Mouse (Mus musculus): ENCODE measurements around the gene AL731706.1. TPM values are rescaled to one million over a fixed set of nuclear protein-coding genes. Genes with fewer than 3 reads are reported as not detected.
"Not testable (repeated sequence)": the region's sequence is repeated elsewhere in the genome, so short reads cannot be mapped to it uniquely, and the experiment has no call there.

Gene AL731706.1
- polyA plus RNA-seq, 1 experiment: 19.5 TPM

DNA sequence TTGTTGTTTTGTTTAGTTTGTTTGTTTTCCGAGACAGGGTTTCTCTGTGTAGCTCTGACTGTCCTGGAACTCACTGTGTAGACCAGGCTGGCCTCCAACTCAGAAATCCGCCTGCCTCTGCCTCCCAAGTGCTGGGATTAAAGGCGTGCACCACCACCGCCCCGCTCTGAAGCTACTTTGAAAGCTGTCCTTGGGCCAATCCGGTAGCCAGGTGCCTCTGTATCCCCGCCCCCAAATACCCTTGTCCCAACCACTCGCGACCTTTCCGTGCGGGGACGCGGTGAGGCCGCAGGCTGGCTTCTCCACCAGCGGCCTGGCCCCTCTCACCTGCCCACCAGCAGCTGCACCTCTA is 497 bp downstream of the AL731706.1 start:
- not testable (repeated sequence) for H3K27me3 ChIP-seq (ENCODE audit: control insufficient read depth, insufficient read depth, insufficient read length); H3K36me3 ChIP-seq (ENCODE audit: control insufficient read depth, insufficient read depth)
- Histone ChIP-seq H3K4me2 (ENCODE audit: low read depth) (peak overlapping the region; percentile 86), H3ac (ENCODE audit: control insufficient read depth, insufficient read length) (peak overlapping the region; percentile 51), H3K79me2 (ENCODE audit: control insufficient read depth, insufficient read depth) (peaks cover 37% of the 10 kb centered on the region), H3K4me3 (peak overlapping the region; percentile 38)
- TF ChIP-seq MYOD1 (IDR thresholded peaks at IDR 0.05; ENCODE audit: control insufficient read depth in 1 of 3, insufficient read length in 2 of 3, low read depth in 2 of 3) (peak in 1 of 3 experiments; percentile 20), E2F4 (IDR thresholded peaks at IDR 0.05; ENCODE audit: insufficient read depth) (peak; percentile 41)

DNA sequence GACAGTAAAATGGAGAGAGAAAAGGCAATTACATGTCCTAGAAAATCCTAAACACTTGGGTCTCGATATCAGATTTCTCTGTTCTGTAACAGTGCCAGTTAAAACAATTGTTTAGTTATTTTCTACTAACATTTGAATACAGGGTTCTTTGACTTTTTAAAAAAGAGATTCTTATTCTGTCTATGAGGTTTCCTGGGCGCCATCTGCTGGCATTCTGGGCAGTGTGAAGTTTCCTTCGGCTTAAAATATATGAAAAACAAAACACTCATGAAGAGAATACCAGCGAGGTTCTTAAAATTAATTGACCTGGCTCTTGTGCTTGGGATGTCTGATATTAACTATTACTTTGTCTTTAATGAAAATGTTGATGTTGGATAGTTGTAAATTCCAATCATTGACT is 4.3 kb downstream of the AL731706.1 start:
- H3K79me2 ChIP-seq (ENCODE audit: control insufficient read depth, insufficient read depth): peaks cover 33% of the 10 kb centered on the region
- TF ChIP-seq POLR2A (IDR thresholded peaks at IDR 0.05; ENCODE audit: insufficient read length, low read depth) (no peak), TCF3 (IDR thresholded peaks at IDR 0.05; ENCODE audit: insufficient read length, low read depth) (no peak), MYOD1 (IDR thresholded peaks at IDR 0.05; ENCODE audit: control insufficient read depth in 1 of 3, insufficient read length in 2 of 3, low read depth in 2 of 3) (no peak), USF1 (IDR thresholded peaks at IDR 0.05; ENCODE audit: low read depth) (no peak), SRF (IDR thresholded peaks at IDR 0.05; ENCODE audit: control insufficient read depth, insufficient read length, low read depth) (no peak), POLR2AphosphoS2 (IDR thresholded peaks at IDR 0.05; ENCODE audit: insufficient read length, low read depth) (no peak), REST (IDR thresholded peaks at IDR 0.05; ENCODE audit: insufficient read depth, insufficient read length) (no peak), MYOG (IDR thresholded peaks at IDR 0.05; ENCODE audit: control insufficient read depth in 1 of 3, insufficient read depth in 1 of 3, insufficient read length in 2 of 3, low read depth in 2 of 3) (no peak), MAX (IDR thresholded peaks at IDR 0.05; ENCODE audit: low read depth) (no peak)
- no peak overlapping the region for H3K4me3 ChIP-seq

DNA sequence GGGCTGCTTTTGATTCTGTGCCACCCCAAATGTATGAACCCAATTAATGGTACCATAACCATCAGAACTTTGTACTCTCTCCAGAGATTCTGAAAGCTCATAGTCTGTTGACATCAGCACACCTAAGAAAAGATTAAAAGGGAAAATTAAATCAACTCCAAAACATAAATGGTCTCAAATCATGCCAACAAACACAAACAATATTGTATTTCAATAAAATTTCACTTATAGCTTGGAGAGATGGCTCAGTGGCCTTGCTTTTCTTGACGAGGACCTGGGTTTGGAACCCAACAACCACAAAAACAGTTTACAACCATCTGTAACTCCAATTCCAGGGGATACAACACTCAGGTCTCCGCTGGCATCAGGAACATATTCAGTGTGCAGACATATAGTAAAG is 5.6 kb downstream of the AL731706.1 start, which contains the start of gene AL731706.2:
Gene AL731706.2 (minus strand): TSS at position 101 of the 400 bp plus-strand sequence.
- no peak for TF ChIP-seq POLR2AphosphoS2 (IDR thresholded peaks at IDR 0.05; ENCODE audit: insufficient read length, low read depth)
- no peak for TF ChIP-seq MYOD1 (IDR thresholded peaks at IDR 0.05; ENCODE audit: control insufficient read depth in 1 of 3, insufficient read length in 2 of 3, low read depth in 2 of 3)
- TF ChIP-seq CEBPB (IDR thresholded peaks at IDR 0.05; ENCODE audit: insufficient read depth, poor library complexity, severe bottlenecking): no peak
- no peak for TF ChIP-seq USF1 (IDR thresholded peaks at IDR 0.05; ENCODE audit: low read depth)
- no peak for TF ChIP-seq TCF3 (IDR thresholded peaks at IDR 0.05; ENCODE audit: insufficient read length, low read depth)
- TF ChIP-seq POLR2A (IDR thresholded peaks at IDR 0.05; ENCODE audit: insufficient read length, low read depth): no peak
- TF ChIP-seq REST (IDR thresholded peaks at IDR 0.05; ENCODE audit: insufficient read depth, insufficient read length): no peak
- TF ChIP-seq TCF12 (IDR thresholded peaks at IDR 0.05; ENCODE audit: insufficient read depth, poor library complexity, severe bottlenecking): no peak
- TF ChIP-seq MAX (IDR thresholded peaks at IDR 0.05; ENCODE audit: low read depth): no peak
- no peak for TF ChIP-seq MYOG (IDR thresholded peaks at IDR 0.05; ENCODE audit: control insufficient read depth in 1 of 3, insufficient read depth in 1 of 3, insufficient read length in 2 of 3, low read depth in 2 of 3)
- no peak for TF ChIP-seq E2F4 (IDR thresholded peaks at IDR 0.05; ENCODE audit: insufficient read depth)
- TF ChIP-seq SRF (IDR thresholded peaks at IDR 0.05; ENCODE audit: control insufficient read depth, insufficient read length, low read depth): no peak
- Histone ChIP-seq H3K27me3 (ENCODE audit: control insufficient read depth, insufficient read depth, insufficient read length) (no peaks in the 10 kb centered on the region), H3K4me2 (ENCODE audit: low read depth) (no peak within 1 kb of the TSS), H3ac (ENCODE audit: control insufficient read depth, insufficient read length) (no peak within 1 kb of the TSS), H3K4me3 (no peak within 1 kb of the TSS), H3K36me3 (ENCODE audit: control insufficient read depth, insufficient read depth) (peaks cover 38% of the 10 kb centered on the region), H3K79me2 (ENCODE audit: control insufficient read depth, insufficient read depth) (peaks cover 32% of the 10 kb centered on the region)

More for the DNA sequence above, 4.3 kb downstream of the AL731706.1 start:
- peaks cover 30% of the 10 kb centered on the region for H3K36me3 ChIP-seq (ENCODE audit: control insufficient read depth, insufficient read depth)
- H3K4me2 ChIP-seq (ENCODE audit: low read depth): no peak overlapping the region
- no peaks in the 10 kb centered on the region for H3K27me3 ChIP-seq (ENCODE audit: control insufficient read depth, insufficient read depth, insufficient read length)
- H3ac ChIP-seq (ENCODE audit: control insufficient read depth, insufficient read length): no peak overlapping the region

DNA sequence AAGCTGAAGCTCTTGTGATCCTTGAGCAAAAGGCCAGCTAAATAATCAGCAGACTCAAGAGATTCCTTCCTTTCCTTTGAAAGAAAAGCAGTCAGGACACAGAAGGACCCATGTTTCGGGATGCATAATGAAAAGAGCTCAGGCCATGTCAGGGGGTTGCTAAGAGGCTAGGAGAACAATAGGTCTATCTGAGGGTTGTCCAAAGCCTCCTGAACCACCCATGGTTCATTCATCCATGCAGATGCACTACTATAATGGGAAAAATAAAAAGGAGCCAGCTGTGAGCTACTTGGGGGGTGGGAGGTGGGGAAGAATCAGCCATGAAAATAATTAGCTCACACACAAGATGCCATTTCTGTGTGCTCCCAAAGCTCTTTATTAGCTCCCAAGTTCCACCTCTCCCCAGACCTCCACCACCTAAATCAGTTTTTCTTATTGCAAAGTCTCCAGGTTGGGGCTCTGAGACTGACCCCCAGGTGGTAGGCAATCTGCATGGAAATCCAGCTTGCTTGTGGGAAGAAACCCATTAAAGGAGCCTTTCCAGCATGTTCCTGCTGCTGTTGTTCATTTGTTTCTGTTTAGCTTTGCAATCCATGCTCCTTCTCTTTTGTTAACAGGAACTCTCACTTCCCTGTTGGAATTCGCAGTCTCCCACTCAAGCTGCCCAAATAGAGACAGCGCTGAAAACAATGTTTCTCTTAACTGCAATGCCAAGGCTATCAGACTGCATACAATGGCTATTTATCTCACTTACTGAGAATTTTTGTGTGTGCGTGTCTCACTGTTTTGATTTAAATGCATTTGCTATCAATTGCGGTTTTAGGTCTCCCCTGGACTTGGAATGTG is 36.4 kb downstream of the AL731706.1 start:
- Histone ChIP-seq H3K27me3 (ENCODE audit: control insufficient read depth, insufficient read depth, insufficient read length) (no peaks in the 10 kb centered on the region), H3K4me2 (ENCODE audit: low read depth) (no peak overlapping the region)
- no peak for TF ChIP-seq TCF3 (IDR thresholded peaks at IDR 0.05; ENCODE audit: insufficient read length, low read depth)
- TF ChIP-seq MYOG (IDR thresholded peaks at IDR 0.05; ENCODE audit: control insufficient read depth in 1 of 3, insufficient read depth in 1 of 3, insufficient read length in 2 of 3, low read depth in 2 of 3): no peak
- TF ChIP-seq TCF12 (IDR thresholded peaks at IDR 0.05; ENCODE audit: insufficient read depth, poor library complexity, severe bottlenecking): no peak
- no peak for TF ChIP-seq POLR2AphosphoS2 (IDR thresholded peaks at IDR 0.05; ENCODE audit: insufficient read length, low read depth)
- no peak for TF ChIP-seq CEBPB (IDR thresholded peaks at IDR 0.05; ENCODE audit: insufficient read depth, poor library complexity, severe bottlenecking)
- TF ChIP-seq SRF (IDR thresholded peaks at IDR 0.05; ENCODE audit: control insufficient read depth, insufficient read length, low read depth): no peak
- TF ChIP-seq MYOD1 (IDR thresholded peaks at IDR 0.05; ENCODE audit: control insufficient read depth in 1 of 3, insufficient read length in 2 of 3, low read depth in 2 of 3): no peak
- TF ChIP-seq REST (IDR thresholded peaks at IDR 0.05; ENCODE audit: insufficient read depth, insufficient read length): no peak
- no peak for TF ChIP-seq E2F4 (IDR thresholded peaks at IDR 0.05; ENCODE audit: insufficient read depth)
- TF ChIP-seq USF1 (IDR thresholded peaks at IDR 0.05; ENCODE audit: low read depth): no peak
- TF ChIP-seq POLR2A (IDR thresholded peaks at IDR 0.05; ENCODE audit: insufficient read length, low read depth): no peak
- no peak for TF ChIP-seq MAX (IDR thresholded peaks at IDR 0.05; ENCODE audit: low read depth)

More for the DNA sequence above, 36.4 kb downstream of the AL731706.1 start:
- Histone ChIP-seq H3ac (ENCODE audit: control insufficient read depth, insufficient read length) (no peak overlapping the region), H3K4me3 (no peak overlapping the region), H3K79me2 (ENCODE audit: control insufficient read depth, insufficient read depth) (no peaks in the 10 kb centered on the region), H3K36me3 (ENCODE audit: control insufficient read depth, insufficient read depth) (no peaks in the 10 kb centered on the region)

Data from myocyte (in vitro differentiated cells).